Mouse (Mus musculus): ENCODE data around the gene Rnf215. TPM values are rescaled to one million over a fixed set of nuclear protein-coding genes. Genes with fewer than 3 reads are reported as not detected.
A peak's percentile ranks its signal among the peaks of the same experiment; 100 is the strongest.
"Not testable (repeated sequence)": the region's sequence is repeated elsewhere in the genome, so short reads cannot be mapped to it uniquely, and the experiment has no call there.

Gene Rnf215
- polyA plus RNA-seq, 1 experiment from 2014 or later = 34.8 TPM

DNA sequence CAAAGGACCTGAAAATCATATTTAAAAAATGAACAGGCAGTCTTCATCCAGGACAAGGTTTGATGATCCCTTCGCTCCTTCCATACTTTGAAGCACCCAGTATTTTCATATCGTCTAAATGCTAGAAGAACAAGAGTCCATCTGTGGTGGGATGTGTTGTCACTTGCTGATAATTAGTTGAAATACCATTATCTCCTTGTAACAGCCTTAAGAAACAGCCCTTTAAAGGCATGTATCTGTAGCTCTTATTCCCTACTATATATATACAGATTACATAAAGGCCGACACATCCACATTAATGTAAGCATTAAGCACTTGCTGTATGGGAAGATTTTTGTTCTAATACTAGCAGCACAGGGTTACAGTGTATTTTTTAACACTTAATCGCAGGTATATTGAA lies 6.5 kb upstream of the Rnf215 start:
- H3K27me3 ChIP-seq (replicated peaks; ENCODE audit: control insufficient read depth, insufficient read depth, low read length); H3K36me3 ChIP-seq (ENCODE audit: control insufficient read depth, insufficient read depth, low read length); DNase-seq (ENCODE audit: low spot score); H3K4me3 ChIP-seq (ENCODE audit: low read depth, low read length); H3K4me2 ChIP-seq (ENCODE audit: low read depth, low read length); ATAC-seq (ENCODE audit: low read depth); H3K4me1 ChIP-seq (ENCODE audit: control insufficient read depth, insufficient read depth, low read length); H3K9ac ChIP-seq (ENCODE audit: low read depth, low read length); H3K27ac ChIP-seq (replicated peaks; ENCODE audit: low read depth, low read length): not testable (repeated sequence)
- H3K9me3 ChIP-seq (ENCODE audit: control insufficient read depth, low read length) = peaks cover 22% of the 10 kb centered on the region; the same call in 1 of the 2 replicates
- 86% methylated on average over 4 of the region's 4 CpGs for WGBS

DNA sequence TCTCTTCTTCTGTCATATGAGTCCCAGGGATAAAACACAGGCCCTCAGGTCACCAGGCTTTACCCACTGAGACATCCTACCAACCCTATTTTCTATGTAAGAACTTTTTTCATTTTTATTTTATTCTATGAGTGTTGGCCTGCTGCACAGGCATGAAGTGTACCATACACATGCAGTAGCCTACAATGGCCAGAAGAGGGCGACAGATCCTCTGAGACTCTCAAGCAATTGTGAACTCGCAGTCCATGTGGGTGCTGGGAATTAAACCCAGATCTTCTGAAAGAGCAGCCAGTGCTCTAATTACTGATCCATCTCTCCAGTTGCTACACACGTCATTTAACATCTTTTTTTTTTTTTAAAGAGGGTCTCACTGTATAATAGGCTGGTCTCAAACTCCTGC lies 1.6 kb upstream of the Rnf215 start:
- DNase-seq (ENCODE audit: low spot score) (no peak), ATAC-seq (ENCODE audit: low read depth) (no peak)
- no peak overlapping the region for H3K27ac ChIP-seq (replicated peaks; ENCODE audit: low read depth, low read length)
- H3K9me3 ChIP-seq (ENCODE audit: control insufficient read depth, low read length) = no peaks in the 10 kb centered on the region
- no peak overlapping the region for H3K9ac ChIP-seq (ENCODE audit: low read depth, low read length)
- H3K27me3 ChIP-seq (replicated peaks; ENCODE audit: control insufficient read depth, insufficient read depth, low read length) = no peaks in the 10 kb centered on the region
- 64% methylated on average over 3 of the region's 3 CpGs for WGBS
- H3K4me2 ChIP-seq (ENCODE audit: low read depth, low read length) = no peak overlapping the region
- peaks cover 4% of the 10 kb centered on the region for H3K4me1 ChIP-seq (ENCODE audit: control insufficient read depth, insufficient read depth, low read length)
- no peak overlapping the region for H3K4me3 ChIP-seq (ENCODE audit: low read depth, low read length)
- peaks cover 16% of the 10 kb centered on the region for H3K36me3 ChIP-seq (ENCODE audit: control insufficient read depth, insufficient read depth, low read length)

DNA sequence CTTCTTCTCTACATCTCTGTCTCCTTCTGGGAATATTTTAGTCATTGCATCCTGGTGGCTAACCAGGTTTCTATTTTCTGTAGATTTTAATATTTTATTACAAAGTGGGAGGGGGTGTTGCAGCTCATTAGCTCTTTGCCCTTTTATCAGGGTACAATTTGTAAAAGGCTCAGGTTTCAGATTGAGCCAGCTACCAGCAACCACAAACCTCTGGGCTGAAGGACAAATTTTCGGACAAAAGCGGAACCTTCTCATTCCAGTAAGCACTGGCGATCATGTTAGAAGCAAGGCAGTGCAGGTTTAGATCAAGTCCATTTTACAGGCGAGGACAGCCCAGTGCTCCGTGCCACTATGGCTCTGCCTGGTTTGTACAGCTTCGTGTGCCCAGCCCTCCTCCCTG lies 602 bp upstream of the Rnf215 start:
- peak overlapping the region; percentile 98 for H3K9ac ChIP-seq (ENCODE audit: low read depth, low read length)
- H3K4me2 ChIP-seq (ENCODE audit: low read depth, low read length) = peak overlapping the region; percentile 89; the same call in 1 of the 2 replicates
- no peaks in the 10 kb centered on the region for H3K9me3 ChIP-seq (ENCODE audit: control insufficient read depth, low read length)
- DNase-seq (ENCODE audit: low spot score) (no peak), ATAC-seq (ENCODE audit: low read depth) (no peak)
- no peak overlapping the region for H3K27ac ChIP-seq (replicated peaks; ENCODE audit: low read depth, low read length)
- WGBS = 54% methylated on average over 6 of the region's 6 CpGs
- peaks cover 26% of the 10 kb centered on the region for H3K36me3 ChIP-seq (ENCODE audit: control insufficient read depth, insufficient read depth, low read length)
- H3K4me1 ChIP-seq (ENCODE audit: control insufficient read depth, insufficient read depth, low read length) = peaks cover 4% of the 10 kb centered on the region
- H3K4me3 ChIP-seq (ENCODE audit: low read depth, low read length) = peak overlapping the region; percentile 89; the same call in 1 of the 2 replicates
- H3K27me3 ChIP-seq (replicated peaks; ENCODE audit: control insufficient read depth, insufficient read depth, low read length) = no peaks in the 10 kb centered on the region

GRCm38 (mm10) chr11:4138964-4139363 lies 4.0 kb downstream of the Rnf215 start:
- no peak overlapping the region for H3K4me3 ChIP-seq (ENCODE audit: low read depth, low read length)
- no peak for DNase-seq (ENCODE audit: low spot score)
- H3K9ac ChIP-seq (ENCODE audit: low read depth, low read length) = no peak overlapping the region
- no peaks in the 10 kb centered on the region for H3K27me3 ChIP-seq (replicated peaks; ENCODE audit: control insufficient read depth, insufficient read depth, low read length)
- no peak for ATAC-seq (ENCODE audit: low read depth)
- no peaks in the 10 kb centered on the region for H3K9me3 ChIP-seq (ENCODE audit: control insufficient read depth, low read length)
- no peak overlapping the region for H3K4me2 ChIP-seq (ENCODE audit: low read depth, low read length)
- 76% methylated on average over 2 of the region's 2 CpGs for WGBS
- peaks cover 68% of the 10 kb centered on the region for H3K36me3 ChIP-seq (ENCODE audit: control insufficient read depth, insufficient read depth, low read length)
- peaks cover 4% of the 10 kb centered on the region for H3K4me1 ChIP-seq (ENCODE audit: control insufficient read depth, insufficient read depth, low read length)
- H3K27ac ChIP-seq (replicated peaks; ENCODE audit: low read depth, low read length) = no peak overlapping the region

- Histone ChIP-seq H3K4me2 (ENCODE audit: low read depth, low read length) (no peak overlapping the region), H3K4me3 (ENCODE audit: low read depth, low read length) (no peak overlapping the region), H3K36me3 (ENCODE audit: control insufficient read depth, insufficient read depth, low read length) (peaks cover 78% of the 10 kb centered on the region), H3K27me3 (replicated peaks; ENCODE audit: control insufficient read depth, insufficient read depth, low read length) (no peaks in the 10 kb centered on the region), H3K9me3 (ENCODE audit: control insufficient read depth, low read length) (no peaks in the 10 kb centered on the region), H3K9ac (ENCODE audit: low read depth, low read length) (no peak overlapping the region), H3K27ac (replicated peaks; ENCODE audit: low read depth, low read length) (no peak overlapping the region), H3K4me1 (ENCODE audit: control insufficient read depth, insufficient read depth, low read length) (no peaks in the 10 kb centered on the region; the same call in 1 of the 2 replicates)
- DNase-seq (ENCODE audit: low spot score) (no peak), ATAC-seq (ENCODE audit: low read depth) (no peak)
These were observed 6.5 kb downstream of the Rnf215 start for GRCm38 (mm10) chr11:4141505-4141904.

DNA sequence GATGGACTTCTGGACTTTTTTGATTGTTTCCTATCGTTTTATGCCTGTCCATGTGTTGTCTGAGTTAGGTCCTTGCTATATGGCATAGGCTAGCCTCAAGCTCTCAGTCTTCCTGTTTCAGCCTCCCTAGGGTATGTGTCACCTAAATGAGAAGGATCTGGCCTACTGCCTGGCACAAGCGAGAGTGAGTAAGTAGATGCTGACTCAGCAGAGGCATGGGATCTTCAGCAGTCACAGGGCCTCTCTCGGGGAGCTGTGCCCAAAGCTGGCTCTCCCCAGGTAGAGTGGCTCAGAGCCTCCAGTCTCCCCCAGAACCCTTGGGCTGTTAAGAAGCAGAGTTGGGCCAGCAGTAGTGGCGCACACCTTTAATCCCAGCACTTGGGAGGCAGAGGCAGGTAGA lies 7.3 kb downstream of the Rnf215 start:
- Histone ChIP-seq H3K27ac (replicated peaks; ENCODE audit: low read depth, low read length) (no peak overlapping the region), H3K4me1 (ENCODE audit: control insufficient read depth, insufficient read depth, low read length) (no peaks in the 10 kb centered on the region), H3K4me2 (ENCODE audit: low read depth, low read length) (no peak overlapping the region), H3K36me3 (ENCODE audit: control insufficient read depth, insufficient read depth, low read length) (peaks cover 77% of the 10 kb centered on the region), H3K27me3 (replicated peaks; ENCODE audit: control insufficient read depth, insufficient read depth, low read length) (no peaks in the 10 kb centered on the region), H3K9me3 (ENCODE audit: control insufficient read depth, low read length) (no peaks in the 10 kb centered on the region), H3K9ac (ENCODE audit: low read depth, low read length) (no peak overlapping the region), H3K4me3 (ENCODE audit: low read depth, low read length) (no peak overlapping the region)
- DNase-seq (ENCODE audit: low spot score) = no peak
- 94% methylated on average over 4 of the region's 4 CpGs for WGBS
- no peak for ATAC-seq (ENCODE audit: low read depth)

GRCm38 (mm10) chr11:4143281-4144062 lies 8.5 kb downstream of the Rnf215 start:
- H3K27ac ChIP-seq (replicated peaks; ENCODE audit: low read depth, low read length) = no peak overlapping the region
- H3K4me1 ChIP-seq (ENCODE audit: control insufficient read depth, insufficient read depth, low read length) = no peaks in the 10 kb centered on the region
- no peaks in the 10 kb centered on the region for H3K27me3 ChIP-seq (replicated peaks; ENCODE audit: control insufficient read depth, insufficient read depth, low read length)
- WGBS = 88% methylated on average over 21 of the region's 21 CpGs
- no peaks in the 10 kb centered on the region for H3K9me3 ChIP-seq (ENCODE audit: control insufficient read depth, low read length)
- no peak for DNase-seq (ENCODE audit: low spot score)
- H3K4me2 ChIP-seq (ENCODE audit: low read depth, low read length) = no peak overlapping the region
- H3K4me3 ChIP-seq (ENCODE audit: low read depth, low read length) = no peak overlapping the region
- H3K36me3 ChIP-seq (ENCODE audit: control insufficient read depth, insufficient read depth, low read length) = peaks cover 68% of the 10 kb centered on the region
- no peak for ATAC-seq (ENCODE audit: low read depth)
- H3K9ac ChIP-seq (ENCODE audit: low read depth, low read length) = no peak overlapping the region

- WGBS = 74% methylated on average over 6 of the region's 6 CpGs
- ATAC-seq (ENCODE audit: low read depth) = no peak
These were observed 11.4 kb downstream of the Rnf215 start for GRCm38 (mm10) chr11:4146381-4146780.

DNA sequence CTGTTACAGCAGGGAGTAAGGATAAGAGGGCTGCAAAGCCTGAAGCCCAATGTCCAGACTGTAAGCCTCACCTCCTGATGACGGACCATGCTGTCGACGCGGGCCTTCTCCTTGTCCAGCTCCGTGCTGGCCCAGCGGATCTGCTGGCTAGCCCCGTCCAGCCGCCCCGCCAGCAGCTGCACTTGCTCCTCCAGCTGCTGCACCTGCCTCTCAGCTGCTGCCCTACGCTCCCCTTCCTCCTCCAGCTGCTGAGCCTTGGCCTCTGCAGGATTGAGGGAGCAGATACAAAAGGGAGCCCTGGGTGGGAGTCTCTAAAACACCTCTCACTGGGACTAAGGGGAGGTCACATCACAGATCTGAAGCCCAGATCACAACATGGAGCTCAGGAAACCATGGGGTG lies 12.1 kb downstream of the Rnf215 start:
- Histone ChIP-seq H3K4me2 (ENCODE audit: low read depth, low read length) (no peak overlapping the region), H3K4me3 (ENCODE audit: low read depth, low read length) (no peak overlapping the region), H3K36me3 (ENCODE audit: control insufficient read depth, insufficient read depth, low read length) (peaks cover 37% of the 10 kb centered on the region), H3K9me3 (ENCODE audit: control insufficient read depth, low read length) (no peaks in the 10 kb centered on the region), H3K27me3 (replicated peaks; ENCODE audit: control insufficient read depth, insufficient read depth, low read length) (no peaks in the 10 kb centered on the region), H3K27ac (replicated peaks; ENCODE audit: low read depth, low read length) (no peak overlapping the region), H3K9ac (ENCODE audit: low read depth, low read length) (no peak overlapping the region), H3K4me1 (ENCODE audit: control insufficient read depth, insufficient read depth, low read length) (no peaks in the 10 kb centered on the region)
- 89% methylated on average over 10 of the region's 10 CpGs for WGBS
- ATAC-seq (ENCODE audit: low read depth) (no peak), DNase-seq (ENCODE audit: low spot score) (no peak)

More at GRCm38 (mm10) chr11:4146381-4146780, 11.4 kb downstream of the Rnf215 start:
- no peak overlapping the region for H3K9ac ChIP-seq (ENCODE audit: low read depth, low read length)
- peak; percentile 42 for DNase-seq (ENCODE audit: low spot score)
- H3K9me3 ChIP-seq (ENCODE audit: control insufficient read depth, low read length) = no peaks in the 10 kb centered on the region
- H3K4me3 ChIP-seq (ENCODE audit: low read depth, low read length) = no peak overlapping the region
- H3K4me2 ChIP-seq (ENCODE audit: low read depth, low read length) = no peak overlapping the region
- H3K27me3 ChIP-seq (replicated peaks; ENCODE audit: control insufficient read depth, insufficient read depth, low read length) = no peaks in the 10 kb centered on the region
- no peaks in the 10 kb centered on the region for H3K4me1 ChIP-seq (ENCODE audit: control insufficient read depth, insufficient read depth, low read length)
- H3K36me3 ChIP-seq (ENCODE audit: control insufficient read depth, insufficient read depth, low read length) = peaks cover 44% of the 10 kb centered on the region
- H3K27ac ChIP-seq (replicated peaks; ENCODE audit: low read depth, low read length) = no peak overlapping the region
